Mouse (Mus musculus) spleen, postnatal 10 days (tissue): Measurements from ENCODE around the gene Ceacam15.

Source experiments
- DNase-seq, 2 experiments: peaks; one replicate each; pipeline ENCODE4 v3.0.0; 2021 to 2022; ENCODE audit warnings: low spot score in 2 of 2

Gene Ceacam15

GRCm38 (mm10) chr7:16629598-16630296 lies 45.8 kb downstream of the Ceacam15 start:
- DNase-seq: peak; percentile 28 to 44

- DNase-seq: peak; percentile 31 to 72
These were observed 47.3 kb downstream of the Ceacam15 start for GRCm38 (mm10) chr7:16628096-16628771.

GRCm38 (mm10) chr7:16623687-16624086 lies 51.8 kb downstream of the Ceacam15 start:
- no peak for DNase-seq

GRCm38 (mm10) chr7:16623131-16623530 lies 52.4 kb downstream of the Ceacam15 start:
- DNase-seq: no peak
